Mouse (Mus musculus) heart, adult 18-20 months (tissue): Measurements from ENCODE around the gene Rps27. TPM values are rescaled to one million over a fixed set of nuclear protein-coding genes. Genes with fewer than 3 reads are reported as not detected.

Experiments
- DNase-seq, 2 experiments: peaks; one replicate each; pipeline ENCODE4 v3.0.0; 2021 to 2022; ENCODE audit warnings: mixed read lengths in 1 of 2
- total RNA-seq, 2 experiments: library from RNA; stranded (reverse); gene quantifications; 2 replicates each; pipeline ENCODE4 v1.2.3; 2021

Gene Rps27
- total RNA-seq, 2 experiments from 2014 or later, result 1,057 to 1,251 TPM

DNA sequence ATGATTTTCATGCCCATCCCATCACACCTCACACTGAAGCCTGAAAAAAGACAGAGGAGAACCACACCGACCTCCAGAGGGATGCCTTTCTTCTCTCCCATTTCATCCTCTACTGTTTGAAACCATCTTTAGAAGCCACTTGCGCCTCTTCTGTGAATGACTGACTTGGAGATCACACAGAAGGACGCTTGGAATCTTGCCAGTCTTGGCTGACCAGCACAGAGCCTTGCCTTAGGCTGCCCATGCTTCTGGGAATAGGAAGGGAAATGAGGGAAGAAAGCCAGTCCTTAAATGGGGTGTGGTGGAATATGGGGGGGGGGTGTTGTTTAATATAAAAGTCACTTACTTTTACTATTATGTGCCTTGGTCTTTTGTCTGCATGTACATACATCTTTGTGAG is 29.9 kb downstream of the Rps27 start:
- DNase-seq, result no peak

DNA sequence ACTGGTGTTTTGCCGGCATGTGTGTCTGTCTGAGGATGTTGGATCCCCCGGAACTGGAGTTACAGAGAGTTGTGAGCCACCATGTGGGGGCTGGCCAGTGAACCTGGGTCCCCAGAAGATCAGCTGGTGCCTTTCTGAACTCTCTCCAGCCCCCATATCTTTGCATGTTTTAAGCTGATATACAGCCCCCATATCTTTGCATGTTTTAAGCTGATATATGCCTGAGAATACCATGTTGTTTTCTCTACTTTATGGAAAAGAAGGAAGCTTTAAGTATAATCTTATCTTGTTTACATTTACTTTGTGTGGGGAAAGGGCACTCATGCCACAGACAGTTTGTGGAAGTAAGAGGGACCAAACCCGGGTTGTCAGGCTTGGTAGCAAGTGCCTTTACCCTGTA is 33.9 kb downstream of the Rps27 start:
- no peak for DNase-seq

Other genes with a start within 250 kb of the Rps27 start
- 10 to 100 TPM; 46.1 to 48.5 TPM for gene Hax1, start 214.9 kb downstream of the Rps27 start, total RNA-seq
- 10 to 100 TPM; 92.4 to 97.6 TPM for gene 4933434E20Rik, start 162.0 kb downstream of the Rps27 start, total RNA-seq
- 100 to 1,000 TPM in 1 of 2 experiments, 10 to 100 TPM in 1; 83.7 to 107 TPM for gene Ubap2l, start 161.0 kb downstream of the Rps27 start, total RNA-seq
- 10 to 100 TPM; 42.9 to 46.2 TPM for gene Tpm3, start 141.0 kb downstream of the Rps27 start, total RNA-seq
- gene Nup210l, start 109.5 kb downstream of the Rps27 start, total RNA-seq, result under 1 TPM; 0.12 to 0.18 TPM
- gene Rab13, start within 50 bp of the Rps27 start, total RNA-seq, result 1 to 10 TPM; 4.2 to 4.9 TPM
- gene Jtb, start 17.9 kb upstream of the Rps27 start, total RNA-seq, result 10 to 100 TPM; 51.7 to 54.8 TPM
- gene Creb3l4, start 29.9 kb upstream of the Rps27 start, total RNA-seq, result under 1 TPM in 1 of 2 experiments, not detected in 1; 0.41 TPM
- gene Slc39a1, start 34.5 kb upstream of the Rps27 start, total RNA-seq, result 10 to 100 TPM; 62.0 to 65.5 TPM
- 10 to 100 TPM; 13.4 to 18.0 TPM for gene Crtc2, start 40.5 kb upstream of the Rps27 start, total RNA-seq
- gene Dennd4b, start 51.5 kb upstream of the Rps27 start, total RNA-seq, result 10 to 100 TPM; 33.6 to 37.5 TPM
- 10 to 100 TPM; 40.0 to 41.8 TPM for gene Gatad2b, start 79.5 kb upstream of the Rps27 start, total RNA-seq
- under 1 TPM; 0.50 to 0.62 TPM for gene Slc27a3, start 176.3 kb upstream of the Rps27 start, total RNA-seq
- gene Ints3, start 220.0 kb upstream of the Rps27 start, total RNA-seq, result 10 to 100 TPM; 24.6 TPM